Mouse (Mus musculus) MN1 (cell line): ENCODE data around the gene Paxbp1.
"Not testable (repeated sequence)": the region's sequence is repeated elsewhere in the genome, so short reads cannot be mapped to it uniquely, and the experiment has no call there.

Source experiments
- DNase-seq: peaks from one replicate; pipeline ENCODE4 v3.0.0-alpha.2; 2016; ENCODE audit warnings: low spot score

The Paxbp1 gene

GRCm38 (mm10) chr16:91044270-91045182, at the start of gene Paxbp1:
Paxbp1 (minus strand) TSS chr16:91044543.
- DNase-seq = peak; percentile 98

GRCm38 (mm10) chr16:91086642-91087306, 42.4 kb upstream of the Paxbp1 start:
- no peak for DNase-seq

GRCm38 (mm10) chr16:91085239-91085825, 41.0 kb upstream of the Paxbp1 start:
- no peak for DNase-seq

- no peak for DNase-seq
Measured at GRCm38 (mm10) chr16:91084307-91085238, 40.2 kb upstream of the Paxbp1 start.

- DNase-seq = no peak
Measured at GRCm38 (mm10) chr16:91083002-91083646, 38.8 kb upstream of the Paxbp1 start.

DNA sequence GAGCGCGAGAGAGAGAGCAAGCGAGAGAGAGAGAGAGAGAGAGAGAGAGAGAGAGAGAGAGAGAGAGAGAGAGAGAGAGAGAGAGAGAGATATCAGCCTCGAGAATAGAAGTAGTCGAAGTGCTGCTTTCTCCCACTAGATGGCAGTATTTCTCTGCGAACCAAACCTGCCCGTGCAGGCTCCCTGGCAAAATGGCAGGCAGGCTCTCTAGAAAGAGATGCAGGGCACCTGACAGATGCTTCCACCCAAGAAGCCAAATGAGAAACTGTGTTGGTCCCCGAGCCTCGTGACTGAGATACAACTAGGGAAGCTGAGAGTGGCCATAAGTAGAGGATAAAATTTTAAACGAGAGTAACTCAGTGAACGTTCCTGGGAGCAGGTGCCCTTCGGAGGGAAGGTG, 37.2 kb upstream of the Paxbp1 start:
- DNase-seq = peak; percentile 83

GRCm38 (mm10) chr16:91076180-91076579, 31.8 kb upstream of the Paxbp1 start:
- no peak for DNase-seq

- DNase-seq = not testable (repeated sequence)
Measured at GRCm38 (mm10) chr16:91075423-91075822, 31.1 kb upstream of the Paxbp1 start.

DNA sequence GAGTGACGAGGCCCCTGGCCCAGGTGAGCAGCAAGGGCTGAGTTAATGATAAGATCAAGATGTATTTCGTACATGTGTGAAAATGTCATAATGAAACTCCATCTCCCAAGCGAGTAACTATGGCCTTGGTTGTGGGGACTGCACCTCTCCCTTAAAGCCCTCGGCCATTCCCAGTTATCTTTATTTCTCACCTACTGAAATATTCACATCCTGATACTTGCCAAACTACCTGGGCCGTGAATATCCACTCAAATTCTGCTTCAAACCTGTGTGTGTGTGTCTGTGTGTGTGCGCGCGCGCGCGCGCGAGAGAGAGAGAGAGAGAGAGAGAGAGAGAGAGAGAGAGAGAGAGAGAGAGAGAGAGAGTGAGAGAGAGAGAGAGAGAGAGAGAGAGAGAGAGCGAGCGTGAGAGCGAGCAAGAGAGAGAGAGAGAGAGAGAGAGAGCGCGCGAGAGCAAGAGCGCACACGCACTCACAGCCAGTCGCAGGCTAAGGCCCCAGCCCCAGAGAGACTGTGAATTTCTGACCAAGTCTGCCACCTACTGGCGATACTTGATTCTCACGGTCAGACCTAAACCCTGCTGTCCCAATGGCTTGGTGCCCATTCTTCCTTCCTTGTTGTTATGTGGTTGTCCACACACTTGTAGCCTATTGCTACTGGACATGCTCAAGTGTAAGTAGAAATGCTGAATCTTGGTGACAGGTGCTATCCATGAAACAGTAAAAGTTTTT, 29.0 kb upstream of the Paxbp1 start:
- DNase-seq = peak; percentile 93

GRCm38 (mm10) chr16:91072256-91072655, 27.9 kb upstream of the Paxbp1 start:
- no peak for DNase-seq

- no peak for DNase-seq
Measured at GRCm38 (mm10) chr16:91068969-91069368, 24.6 kb upstream of the Paxbp1 start.

DNA sequence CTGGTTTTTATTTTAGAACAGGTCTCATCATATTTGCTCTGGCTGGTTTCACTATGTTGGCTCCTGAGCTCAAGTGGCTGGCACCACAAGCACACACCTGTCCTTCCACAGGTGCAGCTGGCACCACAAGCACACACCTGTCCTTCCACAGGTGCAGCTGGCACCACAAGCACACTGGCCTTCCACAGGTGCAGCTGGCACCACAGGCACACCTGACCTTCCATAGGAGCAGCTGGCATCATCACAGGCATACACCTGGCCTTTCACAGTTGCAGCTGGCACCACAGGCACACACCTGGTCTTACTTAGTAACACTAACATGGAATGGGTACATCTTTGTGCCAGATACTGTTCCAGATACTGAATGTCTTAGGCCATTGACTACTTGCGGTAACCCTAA, 22.8 kb upstream of the Paxbp1 start:
- DNase-seq = no peak

DNA sequence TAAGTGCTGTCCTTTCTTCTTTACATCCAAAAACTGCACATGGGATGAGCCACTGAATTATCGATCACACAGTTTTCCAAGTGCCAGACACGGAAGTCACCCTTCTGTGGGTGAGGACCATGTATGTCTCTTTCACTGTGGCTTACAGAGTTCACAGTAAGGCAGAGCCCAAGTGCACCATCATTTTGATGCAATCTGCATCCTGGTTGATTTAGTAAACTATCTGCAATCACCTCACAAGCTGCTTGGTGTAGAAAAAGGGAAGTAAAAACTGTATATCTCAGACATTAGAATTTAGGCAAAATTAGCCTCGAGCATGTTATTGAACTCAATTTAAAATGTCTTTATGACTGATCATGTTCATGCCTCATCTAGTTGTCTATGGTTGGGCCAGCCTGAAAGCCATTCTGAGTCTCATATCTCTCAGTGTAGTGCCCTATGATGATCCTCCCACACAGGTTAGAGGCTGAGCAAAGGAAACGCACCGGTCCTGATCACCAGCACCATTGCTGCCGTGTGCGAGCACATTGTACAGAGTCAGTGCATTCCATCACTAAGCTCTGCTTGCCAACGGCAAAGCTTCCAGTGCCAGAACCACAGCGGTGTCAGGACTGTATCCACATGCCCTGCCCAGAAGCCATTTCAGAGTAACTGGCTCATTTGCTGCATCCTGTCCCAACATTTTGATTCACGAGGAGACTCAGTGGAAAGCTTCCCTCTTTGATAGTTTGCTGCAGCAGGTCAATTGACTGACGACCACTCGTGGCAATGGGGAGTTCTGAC, 20.4 kb upstream of the Paxbp1 start:
- DNase-seq = no peak

- DNase-seq = no peak
Measured at GRCm38 (mm10) chr16:91063786-91064185, 19.4 kb upstream of the Paxbp1 start.

DNA sequence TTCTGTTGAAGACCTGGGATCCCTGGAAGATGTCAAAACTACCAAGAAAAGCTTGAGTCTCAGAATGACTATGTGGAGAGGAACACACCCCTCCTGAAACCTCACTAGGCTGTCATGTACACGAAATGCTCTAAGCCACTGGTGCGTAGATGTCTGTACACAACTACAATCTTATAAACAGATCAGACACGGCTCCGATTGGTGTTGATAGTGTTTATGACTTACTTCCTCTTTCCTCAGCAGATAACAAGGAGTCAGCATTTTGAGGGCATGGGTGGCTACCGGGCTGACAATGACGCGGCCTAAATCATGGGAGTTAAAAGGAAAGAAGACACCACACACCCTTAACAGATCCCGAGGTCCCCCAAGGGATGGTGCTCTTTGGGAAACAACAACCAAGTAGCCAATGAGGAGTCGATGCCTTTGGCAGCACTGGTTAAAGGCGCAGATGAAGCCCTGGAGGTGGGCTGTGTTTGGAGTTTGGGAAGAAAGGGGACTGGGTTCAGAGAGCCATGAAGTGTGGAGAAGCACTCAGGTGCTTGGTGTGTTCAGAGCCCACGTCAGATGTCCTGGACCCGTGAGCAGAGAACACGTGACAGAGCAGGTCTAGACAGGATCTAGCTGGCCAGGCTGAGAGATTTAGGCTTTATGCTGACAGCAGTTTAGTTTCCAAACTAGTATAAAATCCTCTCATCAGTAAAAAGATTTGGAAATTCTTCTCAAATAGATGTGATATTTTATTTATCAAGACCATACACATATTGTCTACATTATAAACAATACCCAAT, 17.4 kb upstream of the Paxbp1 start:
- no peak for DNase-seq

GRCm38 (mm10) chr16:91057741-91058140, 13.4 kb upstream of the Paxbp1 start:
- no peak for DNase-seq

GRCm38 (mm10) chr16:91057261-91057660, 12.9 kb upstream of the Paxbp1 start:
- DNase-seq = no peak

DNA sequence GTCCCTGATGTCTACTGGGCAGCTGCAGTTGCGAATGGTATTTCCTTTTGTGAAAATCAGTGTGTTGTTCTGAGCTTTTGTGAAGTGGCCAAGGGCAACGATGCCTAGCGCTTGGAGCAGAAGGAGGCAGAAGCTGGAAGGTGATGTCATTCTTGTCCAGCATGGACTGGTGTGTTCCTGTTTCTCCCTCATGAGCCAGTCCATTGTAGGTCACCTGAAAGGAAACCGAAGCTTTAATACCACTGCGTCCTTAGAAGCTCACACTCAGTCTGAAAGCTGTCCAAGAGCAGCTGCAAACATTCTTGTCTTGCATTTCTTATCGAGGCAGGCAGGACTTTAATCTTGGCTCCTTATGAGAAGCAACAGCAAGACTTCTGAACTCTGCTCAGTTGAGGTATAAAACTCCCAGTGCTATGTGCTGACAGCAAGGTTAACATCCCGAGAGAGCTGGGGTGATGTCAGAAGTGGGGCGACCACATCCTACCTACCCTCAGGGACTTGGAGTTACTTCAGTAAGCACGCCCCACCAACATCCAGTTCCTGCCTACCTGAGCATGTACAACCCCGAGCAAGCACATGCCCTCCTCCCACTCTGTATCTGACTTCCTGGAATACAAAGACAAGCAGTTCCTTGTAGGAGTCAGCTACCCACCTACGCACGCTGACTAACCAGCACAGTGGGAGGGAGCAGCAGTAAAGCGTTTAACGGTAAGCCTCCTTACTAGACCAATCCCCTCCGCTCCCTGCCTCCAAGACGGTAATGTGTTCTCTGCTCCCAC, 11.9 kb upstream of the Paxbp1 start:
- no peak for DNase-seq
